ENCODE assay signal across 9 mouse cellular contexts in genomic region chr5:113099546-113099945, GRCm38 (mm10). TPM values are rescaled to one million over a fixed set of nuclear protein-coding genes. Genes with fewer than 3 reads are reported as not detected.
DNase-seq lines count a peak whose midpoint lies in the region; ATAC-seq and TF ChIP-seq lines count a peak whose summit lies in the region.
"Had no signal": no experiment of that assay in that cellular context is flagged by ENCODE, and none has a peak within 500 bp of the region (broad histone marks: within the 10 kb centered on the region; RNA-seq: fewer than 3 reads in every experiment).

No protein-coding gene starts in this region.

- H3K27ac ChIP-seq in embryonic facial prominence, embryonic 11.5 days (replicated peaks; ENCODE audit: low read depth, low read length): no peak overlapping the region
- H3K27ac ChIP-seq in kidney, postnatal 0 days: no peak overlapping the region
- no peak overlapping the region for H3K27ac ChIP-seq in liver, embryonic 13.5 days
- no peak overlapping the region for H3K27ac ChIP-seq in neural tube, embryonic 11.5 days (ENCODE audit: low read depth, low read length)
- H3K27ac ChIP-seq in stomach, embryonic 16.5 days (ENCODE audit: low read length): no peak overlapping the region
- H3K27ac ChIP-seq: embryonic facial prominence, embryonic 12.5 days had no signal

- H3K36me3 ChIP-seq in embryonic facial prominence, embryonic 11.5 days (replicated peaks; ENCODE audit: control insufficient read depth, insufficient read depth, low read depth, low read length): no peaks in the 10 kb centered on the region
- peaks cover 16% of the 10 kb centered on the region; the same call in 1 of the 2 replicates for H3K36me3 ChIP-seq in kidney, postnatal 0 days (ENCODE audit: insufficient read depth, low read length)
- H3K36me3 ChIP-seq in liver, embryonic 13.5 days: no peaks in the 10 kb centered on the region
- no peaks in the 10 kb centered on the region for H3K36me3 ChIP-seq in neural tube, embryonic 11.5 days (ENCODE audit: control insufficient read depth, insufficient read depth, low read length)
- no peaks in the 10 kb centered on the region for H3K36me3 ChIP-seq in stomach, embryonic 16.5 days (ENCODE audit: control insufficient read depth, insufficient read depth, low read length)
- H3K36me3 ChIP-seq: embryonic facial prominence, embryonic 12.5 days had no signal

- ATAC-seq in embryonic facial prominence, embryonic 11.5 days (replicated peaks; ENCODE audit: insufficient number of reproducible peaks, low FRiP score, low TSS enrichment, low read depth): no peak
- peak; percentile 44 for ATAC-seq in kidney, postnatal 0 days (replicated peaks; ENCODE audit: low FRiP score, low read depth)
- peak; percentile 24; the same call in 1 of the 2 replicates for ATAC-seq in liver, embryonic 13.5 days (ENCODE audit: low read depth)
- ATAC-seq in neural tube, embryonic 11.5 days (ENCODE audit: insufficient read depth, low FRiP score, low TSS enrichment): peak; percentile 41; the same call in 1 of the 2 replicates
- peak; percentile 30; the same call in 1 of the 2 replicates for ATAC-seq in stomach, embryonic 16.5 days (ENCODE audit: insufficient read depth, low FRiP score)

- H3K27me3 ChIP-seq in embryonic facial prominence, embryonic 11.5 days (ENCODE audit: control insufficient read depth, insufficient read depth, low read length): no peaks in the 10 kb centered on the region
- no peaks in the 10 kb centered on the region for H3K27me3 ChIP-seq in kidney, postnatal 0 days (ENCODE audit: insufficient read depth, low read length)
- H3K27me3 ChIP-seq in liver, embryonic 13.5 days: no peaks in the 10 kb centered on the region
- no peaks in the 10 kb centered on the region for H3K27me3 ChIP-seq in neural tube, embryonic 11.5 days (ENCODE audit: control insufficient read depth, insufficient read depth, low read length)
- H3K27me3 ChIP-seq in stomach, embryonic 16.5 days (ENCODE audit: control insufficient read depth, insufficient read depth, low read length): no peaks in the 10 kb centered on the region
- H3K27me3 ChIP-seq: embryonic facial prominence, embryonic 12.5 days had no signal

- 7% methylated on average over 1 of the region's 1 CpGs for WGBS in embryonic facial prominence, embryonic 11.5 days
- WGBS in kidney, postnatal 0 days: 21% methylated on average over 1 of the region's 1 CpGs
- WGBS in liver, embryonic 13.5 days (ENCODE audit: insufficient replicate concordance): 7% methylated on average over 1 of the region's 1 CpGs
- WGBS in neural tube, embryonic 11.5 days: 28% methylated on average over 1 of the region's 1 CpGs
- WGBS in stomach, embryonic 16.5 days: 32% methylated on average over 1 of the region's 1 CpGs

- no peaks in the 10 kb centered on the region for H3K4me1 ChIP-seq in embryonic facial prominence, embryonic 11.5 days (ENCODE audit: control insufficient read depth, insufficient read depth, low read length)
- H3K4me1 ChIP-seq in kidney, postnatal 0 days (replicated peaks; ENCODE audit: insufficient read depth, low read length): no peaks in the 10 kb centered on the region
- H3K4me1 ChIP-seq in liver, embryonic 13.5 days (replicated peaks): no peaks in the 10 kb centered on the region
- no peaks in the 10 kb centered on the region for H3K4me1 ChIP-seq in neural tube, embryonic 11.5 days (ENCODE audit: control insufficient read depth, insufficient read depth, low read length)
- H3K4me1 ChIP-seq in stomach, embryonic 16.5 days (ENCODE audit: control insufficient read depth, insufficient read depth, low read length): peaks cover 6% of the 10 kb centered on the region; the same call in 1 of the 2 replicates
- H3K4me1 ChIP-seq: embryonic facial prominence, embryonic 12.5 days had no signal

- no peak overlapping the region for H3K4me2 ChIP-seq in embryonic facial prominence, embryonic 11.5 days (ENCODE audit: low read depth, low read length)
- no peak overlapping the region for H3K4me2 ChIP-seq in kidney, postnatal 0 days (ENCODE audit: low read length)
- H3K4me2 ChIP-seq in liver, embryonic 13.5 days: no peak overlapping the region
- no peak overlapping the region for H3K4me2 ChIP-seq in neural tube, embryonic 11.5 days (ENCODE audit: low read depth)
- no peak overlapping the region for H3K4me2 ChIP-seq in stomach, embryonic 16.5 days (ENCODE audit: low read depth, low read length)
- H3K4me2 ChIP-seq: embryonic facial prominence, embryonic 12.5 days had no signal

- DNase-seq in A20 (ENCODE audit: low read depth, low spot score): peak; percentile 1
- peak; percentile 91 to 92 for DNase-seq in adrenal gland, postnatal 36 days
- DNase-seq in embryonic facial prominence, embryonic 11.5 days (ENCODE audit: low spot score): peak; percentile 93
- DNase-seq in heart, adult 9 months (ENCODE audit: low spot score in 2 of 2): peak; percentile 75 to 86
- DNase-seq in kidney, postnatal 0 days (ENCODE audit: low spot score): peak; percentile 94
- DNase-seq in liver, embryonic 13.5 days: peak; percentile 65
- DNase-seq in neural tube, embryonic 11.5 days (ENCODE audit: low spot score): peak; percentile 87

- H3K4me3 ChIP-seq in embryonic facial prominence, embryonic 11.5 days (ENCODE audit: low read depth, low read length): no peak overlapping the region
- H3K4me3 ChIP-seq in kidney, postnatal 0 days (replicated peaks; ENCODE audit: low read depth, low read length): no peak overlapping the region
- no peak overlapping the region for H3K4me3 ChIP-seq in liver, embryonic 13.5 days (replicated peaks)
- H3K4me3 ChIP-seq in neural tube, embryonic 11.5 days (ENCODE audit: low read depth, low read length): no peak overlapping the region
- no peak overlapping the region for H3K4me3 ChIP-seq in stomach, embryonic 16.5 days (replicated peaks; ENCODE audit: low read length)
- H3K4me3 ChIP-seq: embryonic facial prominence, embryonic 12.5 days had no signal

- no peak overlapping the region for H3K9ac ChIP-seq in embryonic facial prominence, embryonic 11.5 days (replicated peaks; ENCODE audit: low read length)
- no peak overlapping the region for H3K9ac ChIP-seq in kidney, postnatal 0 days (ENCODE audit: low read depth, low read length)
- no peak overlapping the region for H3K9ac ChIP-seq in liver, embryonic 13.5 days
- H3K9ac ChIP-seq in neural tube, embryonic 11.5 days (ENCODE audit: low read length): no peak overlapping the region
- H3K9ac ChIP-seq in stomach, embryonic 16.5 days (ENCODE audit: low read length): no peak overlapping the region
- H3K9ac ChIP-seq: embryonic facial prominence, embryonic 12.5 days had no signal

- TF ChIP-seq CTCF in kidney, postnatal 0 days (IDR thresholded peaks at IDR 0.05; ENCODE audit: low read depth): peak; percentile 100

- H3K9me3 ChIP-seq in embryonic facial prominence, embryonic 11.5 days (replicated peaks; ENCODE audit: control insufficient read depth, low read length): no peaks in the 10 kb centered on the region
- H3K9me3 ChIP-seq in kidney, postnatal 0 days (replicated peaks; ENCODE audit: low read length): no peaks in the 10 kb centered on the region
- H3K9me3 ChIP-seq in liver, embryonic 13.5 days (replicated peaks): no peaks in the 10 kb centered on the region
- no peaks in the 10 kb centered on the region for H3K9me3 ChIP-seq in neural tube, embryonic 11.5 days (ENCODE audit: control insufficient read depth, low read length)
- H3K9me3 ChIP-seq in stomach, embryonic 16.5 days (replicated peaks; ENCODE audit: control insufficient read depth, low read length): no peaks in the 10 kb centered on the region
- H3K9me3 ChIP-seq: embryonic facial prominence, embryonic 12.5 days had no signal

RNA-seq across cellular contexts. Expression of gene Crybb3, which starts 18.2 kb away (rescaled TPM):
- total RNA-seq in adrenal gland, postnatal 36 days (2021): 1 to 10 TPM in 1 of 2 experiments, not detected in 1; 1.9 TPM
- polyA plus RNA-seq in embryonic facial prominence, embryonic 11.5 days (2014; fragmentation: Nextera tagmentation; extraction: Ambion mirVana): 4.0 and 20.8 TPM in 2 replicates
- 0.71 and 1.1 TPM in 2 replicates for polyA plus RNA-seq in kidney, postnatal 0 days (2015; fragmentation: Nextera tagmentation; extraction: Ambion mirVana)
- polyA plus RNA-seq in liver, embryonic 13.5 days (2015; fragmentation: Nextera tagmentation; extraction: Ambion mirVana): not detected in 2 replicates
- not detected in 2 replicates for polyA plus RNA-seq in neural tube, embryonic 11.5 days (2014; fragmentation: Nextera tagmentation; extraction: Ambion mirVana)
- polyA plus RNA-seq in stomach, embryonic 16.5 days (2015; fragmentation: Nextera tagmentation; extraction: Ambion mirVana): 0.85 and 1.2 TPM in 2 replicates

RNA-seq across cellular contexts. Expression of gene Crybb2, which starts 29.6 kb away (rescaled TPM):
- total RNA-seq in adrenal gland, postnatal 36 days (2021): not detected
- not detected in 2 replicates for polyA plus RNA-seq in embryonic facial prominence, embryonic 11.5 days (2014; fragmentation: Nextera tagmentation; extraction: Ambion mirVana)
- polyA plus RNA-seq in kidney, postnatal 0 days (2015; fragmentation: Nextera tagmentation; extraction: Ambion mirVana): not detected in 2 replicates
- polyA plus RNA-seq in liver, embryonic 13.5 days (2015; fragmentation: Nextera tagmentation; extraction: Ambion mirVana): not detected in 2 replicates
- polyA plus RNA-seq in neural tube, embryonic 11.5 days (2014; fragmentation: Nextera tagmentation; extraction: Ambion mirVana): not detected in 2 replicates
- not detected in 2 replicates for polyA plus RNA-seq in stomach, embryonic 16.5 days (2015; fragmentation: Nextera tagmentation; extraction: Ambion mirVana)
- polyA plus RNA-seq: embryonic facial prominence, embryonic 12.5 days had no signal

Comparison
In these comparisons a context has a peak if more than half of its experiments do, and no peak if none do; other contexts are left out.
1. DNase-seq: peak in every context shown above with its lines; median percentile 94 in kidney, postnatal 0 days; 93 in embryonic facial prominence, embryonic 11.5 days; 92 in adrenal gland, postnatal 36 days; 87 in neural tube, embryonic 11.5 days; 80 in heart, adult 9 months; 65 in liver, embryonic 13.5 days; 1 in A20.